Mouse (Mus musculus) lung, postnatal 36 days (tissue): ENCODE data around the gene Npw.

Source experiments
- DNase-seq: peaks from one replicate; pipeline ENCODE4 v3.0.0; 2022; ENCODE audit warnings: mixed read lengths

Npw gene

GRCm38 (mm10) chr17:24658017-24658758 is at the start of gene Npw:
Gene Npw (minus strand): TSS chr17:24658457.
- peak; percentile 53 for DNase-seq

GRCm38 (mm10) chr17:24707801-24708425 is 49.7 kb upstream of the Npw start:
- DNase-seq, result peak; percentile 15

GRCm38 (mm10) chr17:24706982-24707800 is 48.9 kb upstream of the Npw start, which contains the start of gene Tbl3:
Gene Tbl3 (minus strand): TSS chr17:24707660.
- peak; percentile 98 for DNase-seq

- DNase-seq, result no peak
Observed at GRCm38 (mm10) chr17:24705821-24706220, 47.6 kb upstream of the Npw start.

- no peak for DNase-seq
Observed at GRCm38 (mm10) chr17:24701251-24701650, 43.0 kb upstream of the Npw start.

- DNase-seq, result no peak
Observed at GRCm38 (mm10) chr17:24699473-24699872, 41.2 kb upstream of the Npw start.

GRCm38 (mm10) chr17:24698715-24699114 is 40.5 kb upstream of the Npw start:
- DNase-seq, result no peak

- DNase-seq, result no peak
Observed at GRCm38 (mm10) chr17:24697985-24698384, 39.7 kb upstream of the Npw start.

GRCm38 (mm10) chr17:24696011-24696697 is 37.9 kb upstream of the Npw start, which contains the start of the genes Gfer and Noxo1:
Gene Gfer (minus strand): TSS chr17:24696156.
Gene Noxo1 (plus strand): TSS chr17:24696234.
- DNase-seq, result peak; percentile 91

GRCm38 (mm10) chr17:24695326-24696010 is 37.2 kb upstream of the Npw start:
- peak; percentile 10 for DNase-seq

GRCm38 (mm10) chr17:24692385-24692784 is 34.1 kb upstream of the Npw start:
- DNase-seq, result no peak

GRCm38 (mm10) chr17:24689251-24690081 is 31.2 kb upstream of the Npw start, which contains the start of gene Syngr3:
Gene Syngr3 (minus strand): TSS chr17:24689955.
- DNase-seq, result no peak

- no peak for DNase-seq
Observed at GRCm38 (mm10) chr17:24687599-24687998, 29.3 kb upstream of the Npw start.

GRCm38 (mm10) chr17:24687146-24687595 is 28.9 kb upstream of the Npw start:
- DNase-seq, result peak; percentile 84

GRCm38 (mm10) chr17:24686514-24686913 is 28.3 kb upstream of the Npw start:
- peak; percentile 73 for DNase-seq

- no peak for DNase-seq
Observed at GRCm38 (mm10) chr17:24677500-24678080, 19.3 kb upstream of the Npw start.

- no peak for DNase-seq
Observed at GRCm38 (mm10) chr17:24676877-24677276, 18.6 kb upstream of the Npw start.

GRCm38 (mm10) chr17:24676187-24676586 is 17.9 kb upstream of the Npw start:
- DNase-seq, result peak; percentile 90

GRCm38 (mm10) chr17:24674277-24674676 is 16.0 kb upstream of the Npw start:
- no peak for DNase-seq

GRCm38 (mm10) chr17:24672141-24672540 is 13.9 kb upstream of the Npw start:
- peak; percentile 88 for DNase-seq

GRCm38 (mm10) chr17:24671346-24671745 is 13.1 kb upstream of the Npw start:
- no peak for DNase-seq
